Mouse (Mus musculus) spleen, adult 2 months (tissue): ENCODE results near the gene Nrxn3. TPM values are rescaled to one million over a fixed set of nuclear protein-coding genes. Genes with fewer than 3 reads are reported as not detected.

Source experiments
- DNase-seq, 2 experiments: peaks; one replicate each; pipeline versions ENCODE4 v3.0.0 to v3.0.0-alpha.2; 2012 to 2021; ENCODE audit warnings: low spot score in 2 of 2, low read depth in 1 of 2
- H3K27ac ChIP-seq: fragments of 200-500 bp; 2 replicates; pipeline ENCODE4 v1.5.1; 2012; ENCODE audit warnings: low read length, inconsistent platforms; ENCODE audit not compliant: insufficient read depth
- H3K27me3 ChIP-seq: fragments of 200-500 bp; 2 replicates; pipeline ENCODE4 v1.6.1; 2012; ENCODE audit warnings: mild to moderate bottlenecking, moderate library complexity, low read length, inconsistent platforms; ENCODE audit not compliant: control insufficient read depth, insufficient read depth
- H3K36me3 ChIP-seq: fragments of 200-500 bp; 2 replicates; pipeline ENCODE4 v1.6.1; 2012; ENCODE audit warnings: mild to moderate bottlenecking, low read length, inconsistent platforms; ENCODE audit not compliant: control insufficient read depth, insufficient read depth
- H3K4me1 ChIP-seq: fragments of 200-500 bp; 2 replicates; pipeline ENCODE4 v1.6.1; 2011; ENCODE audit warnings: inconsistent platforms; ENCODE audit not compliant: control insufficient read depth, insufficient read depth, insufficient read length
- H3K4me3 ChIP-seq: fragments of 200-500 bp; 2 replicates; pipeline ENCODE4 v1.5.1; 2011; ENCODE audit warnings: mild to moderate bottlenecking, inconsistent platforms; ENCODE audit not compliant: insufficient read depth, insufficient read length; ENCODE audit errors: extremely low read depth
- CTCF ChIP-seq: fragments of 200-500 bp; IDR thresholded peaks from 2 replicates; pipeline ENCODE4 v1.5.1; 2011; ENCODE audit warnings: mild to moderate bottlenecking, inconsistent platforms; ENCODE audit not compliant: insufficient read depth, insufficient read length, insufficient replicate concordance; ENCODE audit errors: extremely low read depth
- POLR2A ChIP-seq: fragments of 200-500 bp; IDR thresholded peaks from 2 replicates; pipeline ENCODE4 v1.6.1; 2011; ENCODE audit warnings: low read depth, low read length, inconsistent platforms
- WGBS: fragments of 180-500 bp; shearing (Covaris S2); methylation state at CpG from one replicate; pipeline ENCODE4 v1.1.7; 2018; 5-methylcytosine and 5-hydroxymethylcytosine counted together
- polyA plus RNA-seq: library from polyadenylated mRNA; depleted of rRNA; stranded (reverse); fragments of >200 nt; gene quantifications from 2 replicates; pipeline ENCODE4 v1.2.3, GENCODE M21; 2012

The Nrxn3 gene
- polyA plus RNA-seq, 1 experiment = not detected

- WGBS = 18% methylated on average over 4 of the region's 4 CpGs
- no peaks in the 10 kb centered on the region for H3K27me3 ChIP-seq
- no peaks in the 10 kb centered on the region for H3K36me3 ChIP-seq
- H3K4me3 ChIP-seq = no peak overlapping the region
- TF ChIP-seq CTCF (no peak), POLR2A (no peak)
- no peaks in the 10 kb centered on the region for H3K4me1 ChIP-seq
- DNase-seq = no peak
- no peak overlapping the region for H3K27ac ChIP-seq
These were observed 642.2 kb downstream of the Nrxn3 start for GRCm38 (mm10) chr12:89364850-89365249.

- Histone ChIP-seq H3K36me3 (no peaks in the 10 kb centered on the region), H3K4me1 (no peaks in the 10 kb centered on the region), H3K4me3 (no peak overlapping the region), H3K27ac (no peak overlapping the region), H3K27me3 (no peaks in the 10 kb centered on the region)
- no peak for DNase-seq
- no peak for TF ChIP-seq CTCF
- TF ChIP-seq POLR2A = no peak
- WGBS = 73% methylated on average over 1 of the region's 1 CpGs
These were observed 647.3 kb downstream of the Nrxn3 start for GRCm38 (mm10) chr12:89369939-89370338.

GRCm38 (mm10) chr12:89376600-89376999, 653.9 kb downstream of the Nrxn3 start:
- no peaks in the 10 kb centered on the region for H3K27me3 ChIP-seq
- no peak overlapping the region for H3K27ac ChIP-seq
- H3K36me3 ChIP-seq = no peaks in the 10 kb centered on the region
- H3K4me1 ChIP-seq = no peaks in the 10 kb centered on the region
- TF ChIP-seq POLR2A (no peak), CTCF (no peak)
- 31% methylated on average over 1 of the region's 1 CpGs for WGBS
- H3K4me3 ChIP-seq = no peak overlapping the region
- no peak for DNase-seq

- Histone ChIP-seq H3K4me3 (no peak overlapping the region), H3K27me3 (no peaks in the 10 kb centered on the region), H3K4me1 (no peaks in the 10 kb centered on the region), H3K36me3 (no peaks in the 10 kb centered on the region), H3K27ac (no peak overlapping the region)
- no peak for DNase-seq
- TF ChIP-seq CTCF (no peak), POLR2A (no peak)
- WGBS = 70% methylated on average over 5 of the region's 5 CpGs
These were observed 654.5 kb downstream of the Nrxn3 start for GRCm38 (mm10) chr12:89377051-89377643.

- no peaks in the 10 kb centered on the region for H3K36me3 ChIP-seq
- H3K4me3 ChIP-seq = no peak overlapping the region
- H3K27ac ChIP-seq = no peak overlapping the region
- TF ChIP-seq POLR2A = no peak
- no peak for TF ChIP-seq CTCF
- 86% methylated on average over 2 of the region's 2 CpGs for whole genome bisulfite sequencing
- no peak for DNase-seq
- no peaks in the 10 kb centered on the region for H3K27me3 ChIP-seq
- no peaks in the 10 kb centered on the region for H3K4me1 ChIP-seq
These were observed 655.0 kb downstream of the Nrxn3 start for GRCm38 (mm10) chr12:89377687-89378086.

- H3K27ac ChIP-seq = no peak overlapping the region
- no peak overlapping the region for H3K4me3 ChIP-seq
- H3K27me3 ChIP-seq = no peaks in the 10 kb centered on the region
- H3K4me1 ChIP-seq = no peaks in the 10 kb centered on the region
- H3K36me3 ChIP-seq = no peaks in the 10 kb centered on the region
- no peak for TF ChIP-seq CTCF
- no peak for TF ChIP-seq POLR2A
- WGBS = 6% methylated on average over 3 of the region's 3 CpGs
- DNase-seq = no peak
These were observed 660.6 kb downstream of the Nrxn3 start for GRCm38 (mm10) chr12:89383254-89383653.

- H3K4me3 ChIP-seq = no peak overlapping the region
- H3K36me3 ChIP-seq = no peaks in the 10 kb centered on the region
- H3K27me3 ChIP-seq = no peaks in the 10 kb centered on the region
- no peak for DNase-seq
- WGBS = 57% methylated on average over 3 of the region's 3 CpGs
- TF ChIP-seq POLR2A = no peak
- no peak for TF ChIP-seq CTCF
- no peaks in the 10 kb centered on the region for H3K4me1 ChIP-seq
- no peak overlapping the region for H3K27ac ChIP-seq
These were observed 672.6 kb downstream of the Nrxn3 start for GRCm38 (mm10) chr12:89395121-89395792.

- Histone ChIP-seq H3K36me3 (no peaks in the 10 kb centered on the region), H3K4me3 (no peak overlapping the region), H3K27ac (no peak overlapping the region), H3K4me1 (no peaks in the 10 kb centered on the region), H3K27me3 (no peaks in the 10 kb centered on the region)
- DNase-seq = no peak
- TF ChIP-seq CTCF = no peak
- TF ChIP-seq POLR2A = no peak
These were observed 713.8 kb downstream of the Nrxn3 start for GRCm38 (mm10) chr12:89436519-89436918.
